In the genomic region with DNA sequence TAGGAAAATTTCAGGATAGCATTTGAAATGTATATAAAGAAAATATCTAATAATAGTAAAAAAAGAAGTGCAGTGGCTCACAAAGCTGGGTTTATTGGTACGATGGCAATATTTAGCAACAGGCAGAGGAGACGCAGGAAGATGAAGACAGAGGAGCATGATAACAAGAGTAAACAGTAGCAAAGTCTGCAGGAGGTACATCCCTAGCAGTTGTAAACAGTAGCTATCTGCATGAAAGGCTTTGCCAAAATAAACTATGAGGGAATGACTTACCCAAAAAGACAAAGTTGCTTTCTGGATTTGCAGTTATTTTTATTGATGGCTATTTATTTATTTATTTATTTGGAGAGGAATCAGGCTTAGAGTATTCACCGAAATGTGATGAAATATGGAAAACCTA, we compare ENCODE assay signal across 25 mouse cellular contexts.
"Had no signal": no experiment of that assay in that cellular context is flagged by ENCODE, and none has a peak within 500 bp of the region (broad histone marks: within the 10 kb centered on the region; RNA-seq: fewer than 3 reads in every experiment).

No protein-coding gene starts in this region.

- H3K4me2 ChIP-seq: heart, embryonic 11.5 days; heart, embryonic 13.5 days; heart, embryonic 15.5 days; hindbrain, embryonic 13.5 days; hindbrain, embryonic 15.5 days; kidney, embryonic 15.5 days; limb, embryonic 13.5 days had no signal

- H3K27me3 ChIP-seq: heart, embryonic 13.5 days; heart, embryonic 15.5 days; hindbrain, embryonic 13.5 days; hindbrain, embryonic 15.5 days; kidney, embryonic 15.5 days; limb, embryonic 13.5 days had no signal

- ATAC-seq: forebrain, postnatal 0 days; hindbrain, postnatal 0 days; intestine, embryonic 16.5 days had no signal

- H3K9me3 ChIP-seq: heart, embryonic 13.5 days; heart, embryonic 15.5 days; hindbrain, embryonic 13.5 days; hindbrain, embryonic 15.5 days; kidney, embryonic 15.5 days; limb, embryonic 13.5 days had no signal

- H3K4me3 ChIP-seq: heart, adult 2 months; heart, embryonic 13.5 days; heart, embryonic 15.5 days; hindbrain, embryonic 13.5 days; hindbrain, embryonic 15.5 days; kidney, embryonic 15.5 days; limb, embryonic 13.5 days had no signal

- H3K36me3 ChIP-seq: heart, embryonic 13.5 days; heart, embryonic 15.5 days; hindbrain, embryonic 13.5 days; hindbrain, embryonic 15.5 days; kidney, embryonic 15.5 days; limb, embryonic 13.5 days had no signal

- H3K9ac ChIP-seq: forebrain, postnatal 0 days; heart, embryonic 13.5 days; heart, embryonic 15.5 days; hindbrain, embryonic 13.5 days; hindbrain, embryonic 15.5 days; kidney, embryonic 15.5 days; limb, embryonic 13.5 days had no signal

- H3K27ac ChIP-seq: heart, adult 2 months; heart, embryonic 13.5 days; heart, embryonic 15.5 days; hindbrain, embryonic 13.5 days; hindbrain, embryonic 15.5 days; hindbrain, postnatal 0 days; kidney, embryonic 15.5 days; kidney, postnatal 0 days; limb, embryonic 13.5 days had no signal

- H3K4me1 ChIP-seq: hindbrain, embryonic 13.5 days; hindbrain, embryonic 15.5 days; limb, embryonic 13.5 days had no signal

- DNase-seq: forebrain, postnatal 0 days; gastrocnemius, postnatal 14 days; gastrocnemius, postnatal 36 days; heart, adult 11 months; heart, adult 2 months; heart, postnatal 14 days; heart, postnatal 36 days; kidney, adult 11 months; kidney, adult 2 months; kidney, adult 9 months; kidney, postnatal 14 days; kidney, postnatal 36 days; layer of hippocampus, adult 9-11 months; layer of hippocampus, postnatal 36 days; left cerebral cortex, postnatal 4 days had no signal
